Mouse (Mus musculus) intestine, embryonic 14.5 days (tissue): Measurements from ENCODE around the gene Sptbn4. TPM values are rescaled to one million over a fixed set of nuclear protein-coding genes. Genes with fewer than 3 reads are reported as not detected.

Source experiments
- ATAC-seq: fragments of 200-750 bp; cut with Nextera tagmentation; replicated peaks from 2 replicates; pipeline ENCODE4 v1.8.0; 2017; ENCODE audit warnings: low read depth, moderate number of reproducible peaks, moderate TSS enrichment, moderate library complexity; ENCODE audit not compliant: low FRiP score, low TSS enrichment
- DNase-seq: peaks from one replicate; pipeline ENCODE4 v3.0.0-alpha.2; 2018; ENCODE audit warnings: low spot score
- H3K27ac ChIP-seq: fragments of 300-500 bp; sonication (generic); 2 replicates; pipeline ENCODE4 v1.5.1; 2014; ENCODE audit warnings: low read depth, mild to moderate bottlenecking, control low read depth
- H3K27me3 ChIP-seq: fragments of 300-500 bp; sonication (generic); replicated peaks from 2 replicates; pipeline ENCODE4 v1.6.1; 2014; ENCODE audit warnings: low read length, control low read depth; ENCODE audit not compliant: control insufficient read depth, insufficient read depth
- H3K36me3 ChIP-seq: fragments of 300-500 bp; sonication (generic); 2 replicates; pipeline ENCODE4 v1.6.1; 2014; ENCODE audit warnings: low read length, control low read depth; ENCODE audit not compliant: control insufficient read depth, insufficient read depth
- H3K4me1 ChIP-seq: fragments of 300-500 bp; sonication (generic); replicated peaks from 2 replicates; pipeline ENCODE4 v1.6.1; 2014; ENCODE audit warnings: low read length, control low read depth, mixed read lengths; ENCODE audit not compliant: control insufficient read depth, insufficient read depth
- H3K4me2 ChIP-seq: fragments of 300-500 bp; sonication (generic); 2 replicates; pipeline ENCODE4 v1.6.1; 2014; ENCODE audit warnings: low read length
- H3K4me3 ChIP-seq: fragments of 300-500 bp; sonication (generic); 2 replicates; pipeline ENCODE4 v1.5.1; 2014; ENCODE audit warnings: low read depth, low read length, control low read depth, mixed read lengths
- H3K9ac ChIP-seq: fragments of 300-500 bp; sonication (generic); 2 replicates; pipeline ENCODE4 v1.6.1; 2014; ENCODE audit warnings: mild to moderate bottlenecking, low read length
- H3K9me3 ChIP-seq: fragments of 300-500 bp; sonication (generic); 2 replicates; pipeline ENCODE4 v1.6.1; 2016; ENCODE audit warnings: low read length, control low read depth; ENCODE audit not compliant: control insufficient read depth
- WGBS: fragments of 180-500 bp; shearing (Covaris S2); extraction: QIAGEN DNeasy Blood & Tissue Kit; methylation state at CpG from one replicate; pipeline ENCODE4 v1.1.7; 2014; 5-methylcytosine and 5-hydroxymethylcytosine counted together
- polyA plus RNA-seq: library from polyadenylated mRNA; unstranded; fragments of >200 nt; fragmentation: Nextera tagmentation; extraction: Ambion mirVana; gene quantifications from 2 replicates; pipeline ENCODE4 v1.2.1, GENCODE M21; 2014

Gene Sptbn4
- polyA plus RNA-seq, 1 experiment from 2014 or later = 0.34 TPM

GRCm38 (mm10) chr7:27467648-27468047, 20.2 kb upstream of the Sptbn4 start:
- Histone ChIP-seq H3K27me3 (no peaks in the 10 kb centered on the region), H3K9ac (no peak overlapping the region), H3K9me3 (no peaks in the 10 kb centered on the region), H3K27ac (no peak overlapping the region), H3K4me1 (no peaks in the 10 kb centered on the region), H3K36me3 (no peaks in the 10 kb centered on the region), H3K4me2 (no peak overlapping the region), H3K4me3 (no peak overlapping the region)
- DNase-seq (no peak), ATAC-seq (no peak)
- WGBS = 23% methylated on average over 4 of the region's 4 CpGs

- H3K27ac ChIP-seq = no peak overlapping the region
- no peak for ATAC-seq
- H3K36me3 ChIP-seq = no peaks in the 10 kb centered on the region
- no peak for DNase-seq
- H3K4me3 ChIP-seq = no peak overlapping the region
- H3K4me1 ChIP-seq = no peaks in the 10 kb centered on the region
- no peaks in the 10 kb centered on the region for H3K27me3 ChIP-seq
- H3K9me3 ChIP-seq = no peaks in the 10 kb centered on the region
- H3K4me2 ChIP-seq = no peak overlapping the region
- no peak overlapping the region for H3K9ac ChIP-seq
- WGBS = 84% methylated on average over 6 of the region's 6 CpGs
Measured at GRCm38 (mm10) chr7:27460477-27460876, 13.0 kb upstream of the Sptbn4 start.

DNA sequence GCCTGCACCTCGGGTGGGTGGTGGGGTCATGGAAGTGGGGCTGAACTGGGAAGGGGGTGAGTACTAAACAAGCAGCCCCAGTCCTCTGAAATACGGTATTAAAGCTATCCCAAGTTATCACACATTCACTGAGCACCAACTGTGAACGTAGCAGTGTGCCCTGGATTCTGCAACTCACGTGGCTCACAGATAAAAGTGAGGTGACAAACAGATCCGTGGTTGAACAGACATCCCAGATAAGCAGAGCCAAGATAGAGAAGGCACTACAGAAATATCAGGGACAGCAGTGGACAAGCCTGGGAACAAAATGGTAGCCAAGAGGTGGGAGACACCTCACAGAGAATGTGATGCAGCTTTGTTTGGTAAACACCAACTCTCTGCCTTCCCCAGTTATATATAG, 12.2 kb upstream of the Sptbn4 start:
- Histone ChIP-seq H3K4me2 (no peak overlapping the region), H3K4me3 (no peak overlapping the region), H3K36me3 (no peaks in the 10 kb centered on the region), H3K9ac (no peak overlapping the region), H3K27ac (no peak overlapping the region), H3K4me1 (no peaks in the 10 kb centered on the region), H3K27me3 (no peaks in the 10 kb centered on the region), H3K9me3 (no peaks in the 10 kb centered on the region)
- 94% methylated on average over 5 of the region's 5 CpGs for WGBS
- ATAC-seq (no peak), DNase-seq (no peak)

- 89% methylated on average over 4 of the region's 4 CpGs for WGBS
- no peaks in the 10 kb centered on the region for H3K27me3 ChIP-seq
- H3K4me1 ChIP-seq = no peaks in the 10 kb centered on the region
- DNase-seq = no peak
- no peak overlapping the region for H3K9ac ChIP-seq
- H3K4me3 ChIP-seq = no peak overlapping the region
- no peak overlapping the region for H3K4me2 ChIP-seq
- no peak overlapping the region for H3K27ac ChIP-seq
- H3K9me3 ChIP-seq = no peaks in the 10 kb centered on the region
- no peaks in the 10 kb centered on the region for H3K36me3 ChIP-seq
- ATAC-seq = no peak
Measured at GRCm38 (mm10) chr7:27458614-27459013, 11.1 kb upstream of the Sptbn4 start.

GRCm38 (mm10) chr7:27455273-27455672, 7.8 kb upstream of the Sptbn4 start:
- H3K4me2 ChIP-seq = no peak overlapping the region
- no peaks in the 10 kb centered on the region for H3K36me3 ChIP-seq
- H3K9me3 ChIP-seq = no peaks in the 10 kb centered on the region
- ATAC-seq = no peak
- no peak overlapping the region for H3K27ac ChIP-seq
- 95% methylated on average over 3 of the region's 3 CpGs for WGBS
- no peak for DNase-seq
- no peak overlapping the region for H3K9ac ChIP-seq
- H3K4me3 ChIP-seq = no peak overlapping the region
- H3K4me1 ChIP-seq = no peaks in the 10 kb centered on the region
- H3K27me3 ChIP-seq = no peaks in the 10 kb centered on the region

GRCm38 (mm10) chr7:27454461-27455121, 7.1 kb upstream of the Sptbn4 start:
- WGBS = 73% methylated on average over 10 of the region's 10 CpGs
- no peak overlapping the region for H3K4me3 ChIP-seq

GRCm38 (mm10) chr7:27452206-27452770, 4.8 kb upstream of the Sptbn4 start:
- no peak overlapping the region for H3K4me2 ChIP-seq
- no peaks in the 10 kb centered on the region for H3K9me3 ChIP-seq
- no peak overlapping the region for H3K4me3 ChIP-seq
- H3K4me1 ChIP-seq = peaks cover 6% of the 10 kb centered on the region
- H3K36me3 ChIP-seq = no peaks in the 10 kb centered on the region
- 57% methylated on average over 13 of the region's 13 CpGs for WGBS
- no peak for ATAC-seq
- H3K9ac ChIP-seq = no peak overlapping the region
- H3K27ac ChIP-seq = no peak overlapping the region
- DNase-seq = no peak
- no peaks in the 10 kb centered on the region for H3K27me3 ChIP-seq

More at GRCm38 (mm10) chr7:27454461-27455121, 7.1 kb upstream of the Sptbn4 start:
- ATAC-seq (no peak), DNase-seq (no peak)
- H3K4me1 ChIP-seq = no peaks in the 10 kb centered on the region
- H3K9ac ChIP-seq = no peak overlapping the region
- no peak overlapping the region for H3K27ac ChIP-seq
- no peaks in the 10 kb centered on the region for H3K36me3 ChIP-seq
- no peaks in the 10 kb centered on the region for H3K27me3 ChIP-seq
- no peaks in the 10 kb centered on the region for H3K9me3 ChIP-seq
- H3K4me2 ChIP-seq = no peak overlapping the region

- DNase-seq (no peak), ATAC-seq (no peak)
- peaks cover 8% of the 10 kb centered on the region for H3K27me3 ChIP-seq
- H3K4me1 ChIP-seq = peaks cover 11% of the 10 kb centered on the region
- H3K4me2 ChIP-seq = no peak overlapping the region
- WGBS = 92% methylated on average over 2 of the region's 2 CpGs
- no peaks in the 10 kb centered on the region for H3K36me3 ChIP-seq
- H3K9ac ChIP-seq = no peak overlapping the region
- no peaks in the 10 kb centered on the region for H3K9me3 ChIP-seq
- no peak overlapping the region for H3K27ac ChIP-seq
- no peak overlapping the region for H3K4me3 ChIP-seq
Measured at GRCm38 (mm10) chr7:27451359-27451758, 3.9 kb upstream of the Sptbn4 start.

DNA sequence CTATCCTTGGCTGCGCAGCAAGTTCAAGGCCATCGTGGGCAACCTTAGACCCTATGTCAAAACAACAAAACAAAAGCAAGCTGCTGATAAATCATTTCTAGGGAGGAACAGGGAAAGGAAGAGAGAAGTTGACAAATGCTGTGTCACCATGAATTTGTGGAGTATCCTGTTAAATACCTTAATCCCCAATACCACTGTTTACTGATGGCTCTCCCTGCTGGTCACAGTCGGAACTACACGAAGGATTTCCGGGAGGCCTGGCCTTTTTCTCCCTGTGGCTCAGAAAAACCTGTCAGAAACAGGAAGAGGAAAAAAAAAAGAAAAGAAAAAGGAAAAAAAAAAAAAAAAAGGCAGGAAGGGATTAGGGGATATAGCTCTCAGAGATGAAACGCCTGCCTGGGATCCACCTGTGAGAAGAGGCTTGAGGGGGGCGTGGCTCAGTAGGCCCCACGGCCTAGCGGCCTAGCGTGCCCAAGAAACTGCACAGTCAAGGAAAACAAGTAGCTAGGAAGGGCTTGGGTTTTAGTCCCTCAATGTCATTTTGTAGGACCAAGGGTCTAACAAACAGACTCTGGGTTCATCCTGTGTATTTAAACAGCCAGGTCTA, 1.9 kb upstream of the Sptbn4 start:
- Histone ChIP-seq H3K27me3 (peaks cover 28% of the 10 kb centered on the region), H3K36me3 (no peaks in the 10 kb centered on the region), H3K9ac (no peak overlapping the region), H3K4me1 (peaks cover 14% of the 10 kb centered on the region), H3K4me3 (no peak overlapping the region), H3K9me3 (no peaks in the 10 kb centered on the region), H3K27ac (no peak overlapping the region), H3K4me2 (no peak overlapping the region)
- ATAC-seq (no peak), DNase-seq (peak; percentile 88)
- WGBS = 58% methylated on average over 10 of the region's 10 CpGs
